Mouse (Mus musculus) adrenal gland, postnatal 25 days (tissue): ENCODE measurements around the gene Cat. TPM values are rescaled to one million over a fixed set of nuclear protein-coding genes. Genes with fewer than 3 reads are reported as not detected.
A peak's percentile ranks its signal among the peaks of the same experiment; 100 is the strongest.

ENCODE experiments used
- DNase-seq: peaks from one replicate; pipeline ENCODE4 v3.0.0; 2021; ENCODE audit warnings: mixed read lengths
- total RNA-seq: library from RNA; stranded (reverse); gene quantifications from 2 replicates; pipeline ENCODE4 v1.2.3, GENCODE M21; 2021

Cat gene
- total RNA-seq, 1 experiment from 2014 or later = 332 TPM

GRCm38 (mm10) chr2:103477456-103477855, 7.5 kb downstream of the Cat start:
- no peak for DNase-seq

GRCm38 (mm10) chr2:103476657-103477056, 8.3 kb downstream of the Cat start:
- no peak for DNase-seq

- DNase-seq = no peak
Observed at GRCm38 (mm10) chr2:103476180-103476579, 8.8 kb downstream of the Cat start.

- no peak for DNase-seq
Observed at GRCm38 (mm10) chr2:103473362-103473761, 11.6 kb downstream of the Cat start.

GRCm38 (mm10) chr2:103466984-103467588, 17.9 kb downstream of the Cat start:
- DNase-seq = no peak

GRCm38 (mm10) chr2:103466272-103466671, 18.7 kb downstream of the Cat start:
- DNase-seq = no peak

GRCm38 (mm10) chr2:103465429-103465828, 19.5 kb downstream of the Cat start:
- DNase-seq = no peak

GRCm38 (mm10) chr2:103464524-103464923, 20.4 kb downstream of the Cat start:
- DNase-seq = no peak

- no peak for DNase-seq
Observed at GRCm38 (mm10) chr2:103462746-103463145, 22.2 kb downstream of the Cat start.

- no peak for DNase-seq
Observed at GRCm38 (mm10) chr2:103461743-103462142, 23.2 kb downstream of the Cat start.

GRCm38 (mm10) chr2:103461210-103461609, 23.8 kb downstream of the Cat start:
- DNase-seq = no peak

- no peak for DNase-seq
Observed at GRCm38 (mm10) chr2:103459069-103459468, 25.9 kb downstream of the Cat start.

GRCm38 (mm10) chr2:103457628-103458027, 27.3 kb downstream of the Cat start:
- no peak for DNase-seq

- no peak for DNase-seq
Observed at GRCm38 (mm10) chr2:103457048-103457447, 27.9 kb downstream of the Cat start.

- peak; percentile 77 for DNase-seq
Observed at GRCm38 (mm10) chr2:103456646-103457045, 28.3 kb downstream of the Cat start.

- no peak for DNase-seq
Observed at GRCm38 (mm10) chr2:103455748-103456147, 29.2 kb downstream of the Cat start.

GRCm38 (mm10) chr2:103452550-103452949, 32.4 kb downstream of the Cat start:
- no peak for DNase-seq

- DNase-seq = no peak
Observed at GRCm38 (mm10) chr2:103450267-103450666, 34.7 kb downstream of the Cat start.

- DNase-seq = no peak
Observed at GRCm38 (mm10) chr2:103449813-103450212, 35.1 kb downstream of the Cat start.

- DNase-seq = no peak
Observed at GRCm38 (mm10) chr2:103448947-103449560, 35.9 kb downstream of the Cat start.

GRCm38 (mm10) chr2:103446326-103446725, 38.6 kb downstream of the Cat start:
- DNase-seq = no peak

- DNase-seq = peak; percentile 24
Observed at GRCm38 (mm10) chr2:103445776-103446175, 39.2 kb downstream of the Cat start.

GRCm38 (mm10) chr2:103439710-103440109, 45.2 kb downstream of the Cat start:
- DNase-seq = peak; percentile 81

- DNase-seq = no peak
Observed at GRCm38 (mm10) chr2:103439071-103439622, 45.8 kb downstream of the Cat start.
